Mouse (Mus musculus) kidney, postnatal 36 days (tissue): ENCODE measurements at regions not wholly inside any gene's neighbourhood (a gene's known extent, or its start where the extent isn't known, plus 50 kb on each side); places are given as distances from the start of the nearest gene placed in this dataset.
A peak's percentile ranks its signal among the peaks of the same experiment; 100 is the strongest.

Experiments
- DNase-seq, 2 experiments: peaks; one replicate each; pipeline ENCODE4 v3.0.0; 2021 to 2022; ENCODE audit warnings: mixed read lengths in 2 of 2

- DNase-seq, result peak; percentile 53 to 77
Measured at GRCm38 (mm10) chrX:96019556-96019955, 62.8 kb upstream of the Las1l start.

- no peak for DNase-seq
Measured at GRCm38 (mm10) chrX:96020407-96020806, 63.6 kb upstream of the Las1l start.

DNA sequence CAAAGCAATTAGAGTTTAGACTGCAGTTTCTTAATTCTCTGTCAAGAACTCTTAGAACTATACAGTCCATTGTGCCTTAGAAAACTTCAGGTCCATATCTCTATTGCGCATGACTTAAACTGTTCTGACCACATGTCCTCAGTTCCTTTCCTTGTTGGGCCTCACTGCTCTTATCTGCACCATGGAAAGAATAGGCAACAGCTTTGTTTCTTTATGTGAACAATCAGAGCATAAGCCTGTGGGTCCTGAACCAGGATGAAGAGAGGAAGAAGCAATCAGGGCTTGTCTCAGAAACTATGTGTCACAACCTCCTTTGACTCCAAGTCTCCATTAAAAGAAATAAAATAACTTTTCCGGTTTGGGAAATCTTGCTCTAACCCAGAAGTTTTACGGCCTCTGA, 68.6 kb upstream of the Las1l start:
- DNase-seq, result peak in 1 of 2 experiments; percentile 2

DNA sequence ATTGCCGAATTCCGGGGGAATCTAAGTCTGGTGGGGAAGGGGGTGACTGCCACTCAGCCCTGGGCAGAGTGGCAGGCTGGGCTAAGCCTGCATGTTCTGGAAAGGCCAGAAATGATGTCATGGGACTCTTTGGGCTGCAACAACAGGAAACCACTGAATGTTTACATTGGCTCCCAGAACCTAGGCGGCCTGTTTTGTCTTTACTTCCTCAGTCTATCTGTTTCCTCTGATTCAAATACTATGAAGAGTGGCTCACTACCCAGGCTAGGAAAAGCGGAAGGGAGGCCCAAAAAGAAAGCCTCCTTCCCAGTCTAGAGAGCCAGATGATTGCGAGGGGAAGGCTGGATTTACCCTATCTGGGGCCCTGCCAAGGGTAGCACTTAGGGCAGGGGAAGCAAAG, 69.1 kb upstream of the Las1l start:
- DNase-seq, result peak; percentile 18 to 56

DNA sequence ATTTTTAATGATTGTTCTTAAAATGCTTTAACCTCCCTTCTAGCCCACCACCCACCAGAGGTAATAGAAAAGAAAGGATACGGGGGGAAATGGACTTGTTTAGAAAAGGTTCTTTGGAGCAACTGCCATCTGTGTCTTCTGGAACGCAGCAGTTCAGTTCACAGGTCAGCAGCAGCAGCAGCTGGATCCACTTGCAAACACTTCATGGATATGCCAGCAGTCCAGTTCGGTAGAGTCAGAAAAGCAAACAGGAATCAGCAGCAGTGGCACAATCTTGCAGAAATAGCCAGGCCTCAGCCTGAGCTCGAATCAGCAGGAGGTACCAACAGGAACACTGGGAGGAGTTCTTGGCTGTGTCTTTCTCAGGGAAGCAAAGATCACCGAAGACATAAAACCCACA, 64.3 kb upstream of the Msn start:
- no peak for DNase-seq

DNA sequence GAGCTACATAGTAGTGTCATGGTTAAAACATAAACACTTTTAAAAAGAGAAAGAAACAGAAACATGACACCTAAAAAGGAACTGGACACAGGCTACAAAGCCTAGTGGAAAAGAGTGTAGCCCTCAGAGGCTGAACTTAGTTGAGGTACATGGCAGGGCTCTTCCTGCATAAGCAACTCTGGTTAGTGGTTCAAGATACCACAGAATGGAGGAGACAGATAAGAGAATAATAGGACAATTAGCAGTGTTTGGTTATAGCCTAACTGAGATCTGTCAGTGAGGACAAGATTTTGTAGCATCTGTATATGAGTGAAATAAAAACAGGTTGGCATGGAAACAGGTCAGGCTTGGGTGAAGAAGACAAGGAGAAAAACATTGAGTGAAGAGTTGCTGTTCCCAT, 60.5 kb upstream of the Msn start:
- no peak for DNase-seq

DNA sequence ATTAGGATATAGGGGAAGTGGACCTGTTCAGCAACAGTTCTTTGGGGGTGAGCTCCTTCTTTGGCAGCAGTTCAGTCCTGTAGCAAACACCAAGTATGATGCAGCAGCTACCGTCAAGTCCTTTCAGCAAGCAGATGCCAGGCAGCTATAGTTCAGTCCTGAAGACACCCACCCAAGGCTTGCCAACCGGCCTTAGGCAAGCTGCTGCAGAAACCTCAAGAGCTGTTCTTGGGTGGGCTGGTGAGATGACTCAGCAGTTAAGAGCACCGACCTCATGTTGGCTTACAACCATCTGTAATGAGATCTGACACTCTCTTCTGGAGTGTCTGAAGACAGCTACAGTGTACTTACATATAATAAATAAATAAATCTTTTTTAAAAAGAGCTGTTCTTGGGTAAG, 53.6 kb upstream of the Msn start:
- DNase-seq, result no peak
